Mouse (Mus musculus) lung, postnatal 0 days (tissue): ENCODE results near the gene Rtbdn.

Source experiments
- CTCF ChIP-seq: IDR thresholded peaks from 2 replicates; pipeline ENCODE4 v1.5.1; 2016; ENCODE audit warnings: antibody characterized with exemption, mild to moderate bottlenecking
- EP300 ChIP-seq: IDR thresholded peaks from 2 replicates; pipeline ENCODE4 v1.6.1; 2016; ENCODE audit warnings: antibody characterized with exemption, mild to moderate bottlenecking, control low read depth

- TF ChIP-seq CTCF (no peak), EP300 (no peak)
Measured at GRCm38 (mm10) chr8:84944478-84945160, 2.2 kb upstream of the Rtbdn start.
